Mouse (Mus musculus): ENCODE data around the gene Rnf114.

The Rnf114 gene

DNA sequence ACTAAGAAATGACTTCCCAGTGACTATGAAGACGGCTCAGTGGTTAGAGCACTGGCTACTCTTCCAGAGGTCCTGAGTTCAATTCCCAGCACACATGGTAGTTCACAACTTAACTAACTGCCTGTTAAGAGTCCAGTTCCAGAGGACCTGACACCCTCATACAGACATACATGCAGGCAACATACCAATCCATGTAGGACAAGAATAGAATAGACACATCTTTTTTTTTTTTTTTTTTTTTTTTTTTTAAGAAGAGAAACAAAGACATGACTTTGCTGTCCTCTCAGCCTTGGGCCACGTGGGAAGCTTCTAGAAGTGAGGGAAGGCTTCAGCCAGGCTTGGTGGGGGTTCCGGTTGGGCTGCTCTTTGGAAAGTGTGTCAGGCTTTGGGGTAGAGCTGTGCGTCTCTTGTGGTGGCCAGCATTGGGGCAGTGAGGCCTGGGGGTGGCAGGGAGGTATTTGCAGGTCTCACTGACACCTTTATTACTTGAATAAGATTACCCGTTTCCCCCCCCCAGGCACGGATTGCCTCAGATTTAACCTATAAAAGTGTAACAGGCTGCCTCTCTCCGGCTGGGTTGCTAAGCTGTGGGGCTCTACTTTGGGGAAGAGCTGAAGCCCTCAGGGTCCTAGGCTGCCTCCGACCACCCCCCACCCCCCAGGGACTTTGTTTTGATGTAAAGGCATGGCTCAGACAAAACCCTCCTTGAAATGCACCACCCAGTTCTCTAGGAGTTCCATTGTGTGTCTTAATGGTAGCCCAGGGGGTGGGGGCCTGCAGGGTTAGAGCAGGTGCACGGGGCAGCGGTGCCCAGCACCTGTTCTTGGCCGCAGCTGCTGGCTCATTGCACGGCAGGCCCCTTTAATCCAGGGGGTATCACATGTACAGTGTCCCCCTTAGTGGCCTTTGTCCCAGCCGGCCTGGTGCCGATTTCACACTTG is 47.4 kb downstream of the Rnf114 start:
- DNase-seq (ENCODE audit: low spot score in 2 of 2): no peak

DNA sequence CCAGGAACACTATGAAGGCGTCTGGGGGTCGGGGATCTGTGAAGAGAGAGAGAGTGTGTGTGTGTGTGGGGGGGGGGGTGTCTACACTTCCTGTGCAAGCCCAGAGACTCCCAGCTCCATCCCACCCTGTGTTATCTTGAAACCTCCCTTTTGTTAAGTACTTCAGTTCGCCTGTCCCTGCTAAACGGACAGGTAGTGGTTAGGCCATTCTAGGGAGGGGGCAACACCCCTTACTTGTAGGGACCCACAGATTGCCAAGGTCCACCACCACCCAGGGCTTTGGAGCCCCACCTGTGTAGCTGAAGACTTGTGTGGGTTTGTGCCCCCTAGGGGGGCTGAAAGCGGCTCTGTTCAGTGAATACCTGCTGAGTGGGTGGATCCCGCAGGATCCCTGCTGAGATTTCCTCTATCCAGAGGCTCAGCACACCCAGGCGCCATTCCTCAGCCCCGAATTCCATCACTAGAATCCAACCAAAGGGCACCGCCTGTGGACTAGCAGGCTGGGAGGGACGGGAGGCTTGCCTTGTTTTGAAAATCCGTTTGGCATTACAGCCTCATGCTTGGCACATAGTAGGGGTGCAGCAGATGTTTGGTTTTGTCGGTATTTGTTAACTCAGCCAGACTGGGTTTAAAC is 48.1 kb downstream of the Rnf114 start:
- DNase-seq (ENCODE audit: low spot score in 2 of 2): no peak

GRCm38 (mm10) chr2:167541324-167541723 is 48.9 kb downstream of the Rnf114 start:
- no peak for DNase-seq (ENCODE audit: low spot score in 2 of 2)

DNA sequence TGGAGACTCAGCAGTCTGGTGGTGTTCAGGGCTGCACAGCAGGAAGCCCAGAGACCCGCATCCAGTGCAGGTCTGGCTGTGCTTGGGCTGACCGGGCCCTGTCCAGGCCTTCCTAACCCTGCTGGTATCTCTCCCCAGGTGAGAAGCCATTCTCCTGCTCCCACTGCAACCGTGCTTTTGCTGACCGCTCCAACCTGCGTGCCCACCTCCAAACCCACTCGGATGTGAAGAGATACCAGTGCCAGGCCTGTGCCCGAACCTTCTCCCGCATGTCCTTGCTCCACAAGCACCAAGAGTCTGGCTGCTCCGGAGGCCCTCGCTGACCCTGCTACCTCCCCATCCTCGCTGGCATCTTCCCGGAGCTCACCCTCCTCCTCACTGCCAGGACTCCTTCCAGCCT is 49.3 kb downstream of the Rnf114 start:
- no peak for DNase-seq (ENCODE audit: low spot score in 2 of 2)

GRCm38 (mm10) chr2:167542361-167542760 is 49.9 kb downstream of the Rnf114 start:
- no peak for DNase-seq (ENCODE audit: low spot score in 2 of 2)

- no peak for DNase-seq (ENCODE audit: low spot score in 2 of 2)
These were observed 50.9 kb downstream of the Rnf114 start for GRCm38 (mm10) chr2:167543121-167544003.

- DNase-seq (ENCODE audit: low spot score in 2 of 2): peak in 1 of 2 experiments; percentile 46
These were observed 51.5 kb downstream of the Rnf114 start for GRCm38 (mm10) chr2:167544004-167544356.

DNA sequence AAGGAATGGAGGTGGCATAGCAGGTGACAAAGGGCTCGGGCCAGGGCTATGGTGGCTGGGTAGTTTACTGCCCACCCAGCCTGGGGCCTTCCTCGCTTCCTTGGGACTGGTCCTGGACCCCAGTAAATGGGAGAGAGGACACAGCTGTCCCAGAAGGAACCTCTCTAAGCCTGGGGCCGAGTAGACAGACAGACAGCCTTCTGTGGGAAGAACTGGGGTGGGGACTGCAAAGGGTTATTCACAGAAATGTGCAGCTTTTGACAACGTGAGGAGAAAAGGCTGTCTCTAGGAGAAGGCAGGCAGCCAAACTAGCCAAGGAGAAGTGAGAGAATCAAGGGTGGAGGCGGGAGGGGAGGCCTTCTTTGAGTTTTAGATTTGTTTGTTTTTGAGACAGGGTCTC is 52.0 kb downstream of the Rnf114 start:
- no peak for DNase-seq (ENCODE audit: low spot score in 2 of 2)

DNA sequence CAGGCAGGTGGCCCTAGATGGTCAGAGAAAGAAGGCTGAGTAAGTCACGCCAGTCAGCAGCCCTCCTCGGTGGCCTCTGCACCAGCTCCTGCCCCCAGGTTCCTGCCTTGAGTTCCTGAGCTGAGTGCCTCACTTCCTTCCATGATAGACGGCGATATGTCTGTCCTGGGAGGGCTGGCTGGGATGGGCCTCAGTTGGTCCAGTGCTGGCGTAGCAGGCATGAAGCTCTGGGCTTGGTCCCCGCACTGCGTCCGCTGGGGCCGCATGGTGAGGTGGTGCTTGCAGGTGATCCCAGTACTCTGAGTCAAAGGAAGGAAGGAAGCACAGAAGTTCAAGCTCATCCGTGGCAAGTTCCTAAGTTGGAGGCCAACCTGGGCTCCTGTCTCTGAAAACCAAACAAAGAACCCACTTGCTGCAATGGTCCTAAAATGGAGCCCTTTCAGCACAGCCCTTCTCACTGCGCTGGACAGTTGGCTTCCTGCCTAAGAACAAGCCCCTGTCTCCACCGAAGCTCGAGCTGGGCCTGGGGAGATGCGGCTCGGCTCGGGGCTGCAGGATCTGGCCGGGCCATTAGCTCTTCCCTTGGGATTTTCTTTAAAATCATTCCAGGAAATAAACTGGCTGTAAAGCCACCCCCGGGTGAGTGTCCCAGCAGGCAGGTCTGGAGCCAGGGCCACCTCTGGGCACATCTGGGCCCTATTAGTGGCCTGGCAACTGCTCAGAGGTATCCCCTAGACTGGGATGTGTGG is 54.2 kb downstream of the Rnf114 start:
- no peak for DNase-seq (ENCODE audit: low spot score in 2 of 2)

DNA sequence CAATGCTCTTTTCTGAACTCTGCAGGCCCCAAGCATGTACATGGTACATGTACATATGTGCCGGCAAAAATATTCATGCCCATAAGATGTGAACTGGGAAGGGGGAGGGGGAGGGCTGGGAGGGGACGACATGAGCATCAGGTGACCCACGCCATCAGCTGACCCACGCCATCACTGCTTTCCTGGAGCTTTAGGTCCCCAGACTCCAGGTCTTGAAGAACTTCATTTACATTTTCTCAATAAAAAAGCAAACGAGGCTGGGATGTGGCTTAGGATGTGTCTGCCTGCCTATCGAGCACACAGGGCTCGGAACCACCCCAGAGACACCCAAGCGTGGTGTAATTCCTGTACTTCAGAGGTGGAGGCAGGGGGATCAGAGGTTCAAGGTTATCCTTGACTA is 55.0 kb downstream of the Rnf114 start:
- no peak for DNase-seq (ENCODE audit: low spot score in 2 of 2)

GRCm38 (mm10) chr2:167548961-167549360 is 56.5 kb downstream of the Rnf114 start:
- no peak for DNase-seq (ENCODE audit: low spot score in 2 of 2)

- DNase-seq (ENCODE audit: low spot score in 2 of 2): no peak
These were observed 58.0 kb downstream of the Rnf114 start for GRCm38 (mm10) chr2:167550341-167550854.

- no peak for DNase-seq (ENCODE audit: low spot score in 2 of 2)
These were observed 59.0 kb downstream of the Rnf114 start for GRCm38 (mm10) chr2:167551342-167551920.

DNA sequence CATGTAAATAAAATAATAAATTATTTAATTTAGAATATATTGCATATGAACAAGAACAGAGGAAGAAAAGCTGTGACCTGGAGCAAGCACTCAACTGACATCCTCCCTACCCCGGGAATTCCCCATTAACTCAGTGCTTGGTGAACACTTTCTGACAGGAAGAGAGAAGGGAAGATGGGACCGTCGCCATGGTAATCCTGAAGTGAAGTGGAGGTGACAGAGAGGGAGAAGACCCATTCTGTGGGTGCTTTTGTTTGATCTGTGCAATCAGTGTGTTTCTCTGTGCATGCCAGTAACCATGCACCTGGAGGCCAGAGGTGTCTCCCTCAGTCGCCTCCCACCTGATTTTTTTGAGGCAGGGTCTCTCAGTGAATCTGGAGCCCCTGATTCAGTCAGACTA is 59.8 kb downstream of the Rnf114 start:
- no peak for DNase-seq (ENCODE audit: low spot score in 2 of 2)

DNA sequence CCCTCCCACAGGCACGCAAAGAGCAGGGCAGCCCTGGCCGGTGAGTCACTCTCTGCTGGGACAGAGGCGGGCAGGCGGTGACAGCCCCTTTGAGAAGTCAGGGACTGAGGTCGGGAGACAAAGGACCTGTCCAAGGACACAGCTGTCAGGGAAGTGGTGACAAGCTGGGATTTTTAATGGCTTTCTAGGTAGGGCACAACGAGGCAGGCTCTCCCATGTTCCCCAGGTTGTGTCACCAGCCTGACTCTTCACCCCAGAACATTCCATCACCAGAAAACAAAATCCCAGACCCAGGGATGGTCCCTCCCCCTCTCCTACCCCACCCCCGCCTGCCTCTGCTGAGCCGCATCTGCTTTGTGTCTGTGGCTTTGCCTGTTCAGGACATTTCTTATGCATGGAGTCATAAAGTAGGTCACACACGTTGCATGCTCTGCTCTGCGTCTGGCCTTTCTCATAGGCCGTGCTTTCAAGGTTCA is 60.5 kb downstream of the Rnf114 start:
- no peak for DNase-seq (ENCODE audit: low spot score in 2 of 2)

DNA sequence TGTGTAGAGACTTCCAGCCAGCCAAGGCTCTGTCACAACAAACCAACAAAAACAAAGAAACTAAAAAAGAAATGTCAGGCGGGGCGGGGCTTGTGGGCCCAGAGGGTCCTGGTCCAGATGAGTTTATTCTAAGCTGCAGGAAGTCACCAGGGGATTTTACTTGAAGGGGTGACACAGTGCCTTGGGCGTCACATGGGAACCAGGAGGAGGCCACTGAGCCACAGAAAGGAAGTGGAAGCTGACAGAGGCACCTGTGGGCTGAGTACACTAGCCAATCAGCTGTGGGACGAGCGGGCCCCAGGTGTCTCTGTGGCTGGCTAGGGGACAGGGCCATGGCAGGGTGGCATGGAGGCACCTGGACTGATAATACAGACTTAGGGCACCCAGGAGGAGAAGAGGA is 63.3 kb downstream of the Rnf114 start:
- DNase-seq (ENCODE audit: low spot score in 2 of 2): no peak

DNA sequence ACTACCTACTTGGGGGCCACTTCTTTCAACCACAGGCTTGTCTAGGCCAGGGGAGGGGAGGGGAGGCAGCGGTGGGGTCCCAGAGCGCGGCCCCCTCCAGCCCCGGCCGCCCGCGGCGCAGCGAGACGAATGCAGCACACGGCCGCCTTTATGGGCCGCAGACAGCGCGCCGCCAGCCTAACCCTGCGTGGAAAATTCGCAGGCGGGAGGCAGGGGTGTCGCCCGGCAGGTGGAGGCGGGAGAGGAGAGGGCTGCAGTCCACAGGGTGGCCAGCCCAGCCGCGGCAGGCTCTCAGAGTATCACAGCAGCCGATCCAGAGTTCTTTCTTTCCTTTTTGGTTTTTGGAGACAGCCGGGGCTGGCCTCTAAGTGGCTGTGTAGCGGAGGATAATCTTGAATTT is 67.0 kb downstream of the Rnf114 start:
- no peak for DNase-seq (ENCODE audit: low spot score in 2 of 2)

GRCm38 (mm10) chr2:167562101-167562500 is 69.7 kb downstream of the Rnf114 start:
- DNase-seq (ENCODE audit: low spot score in 2 of 2): no peak

DNA sequence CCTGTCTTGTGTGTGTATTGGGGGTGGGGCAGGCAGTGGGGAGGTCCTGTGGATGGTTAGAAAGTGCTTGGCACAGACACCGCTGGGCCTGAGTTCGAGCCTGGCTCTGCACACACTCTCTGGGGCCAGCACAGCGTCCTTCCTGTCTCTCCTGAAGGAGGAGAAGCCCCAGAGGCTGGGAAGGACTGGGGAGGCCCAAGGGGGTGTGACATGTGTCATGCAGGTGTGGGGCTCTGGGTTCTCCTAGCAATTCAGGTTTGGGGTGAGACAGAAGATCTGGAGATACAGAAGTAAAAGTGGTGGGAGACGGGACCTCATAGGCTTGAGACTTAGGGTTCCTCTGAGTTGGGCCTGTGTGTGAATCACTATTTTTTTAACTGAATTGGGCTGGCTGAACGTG is 70.6 kb downstream of the Rnf114 start:
- no peak for DNase-seq (ENCODE audit: low spot score in 2 of 2)

GRCm38 (mm10) chr2:167563703-167564102 is 71.3 kb downstream of the Rnf114 start:
- DNase-seq (ENCODE audit: low spot score in 2 of 2): no peak
